Mouse (Mus musculus) gastrocnemius, adult 8-10 months (tissue): Measurements from ENCODE around the gene Cobl. TPM values are rescaled to one million over a fixed set of nuclear protein-coding genes. Genes with fewer than 3 reads are reported as not detected.

ENCODE experiments used
- DNase-seq, 2 experiments: peaks; one replicate each; pipeline ENCODE4 v3.0.0; 2022; ENCODE audit warnings: low spot score in 2 of 2
- total RNA-seq, 4 experiments: library from RNA; stranded (reverse); gene quantifications; 2 replicates each; pipeline ENCODE4 v1.2.4; 2022

Gene Cobl
- total RNA-seq: 100 to 1,000 TPM; 116 to 159 (median 133) TPM

- DNase-seq: no peak
Measured at GRCm38 (mm10) chr11:12464181-12465162, at the start of gene Cobl. Gene Cobl (minus strand): TSS chr11:12464960.

GRCm38 (mm10) chr11:12513796-12514195 lies 49.0 kb upstream of the Cobl start:
- no peak for DNase-seq

- DNase-seq: peak; percentile 8 to 37
Measured at GRCm38 (mm10) chr11:12506371-12506890, 41.7 kb upstream of the Cobl start.

- no peak for DNase-seq
Measured at GRCm38 (mm10) chr11:12503756-12504155, 39.0 kb upstream of the Cobl start.

GRCm38 (mm10) chr11:12501721-12502120 lies 37.0 kb upstream of the Cobl start:
- no peak for DNase-seq

GRCm38 (mm10) chr11:12493791-12494190 lies 29.0 kb upstream of the Cobl start:
- DNase-seq: no peak

GRCm38 (mm10) chr11:12479856-12480403 lies 15.2 kb upstream of the Cobl start:
- DNase-seq: no peak

GRCm38 (mm10) chr11:12474299-12474935 lies 9.7 kb upstream of the Cobl start:
- DNase-seq: no peak

- DNase-seq: peak in 1 of 2 experiments; percentile 22
Measured at GRCm38 (mm10) chr11:12473625-12474298, 9.0 kb upstream of the Cobl start.

- no peak for DNase-seq
Measured at GRCm38 (mm10) chr11:12469638-12470037, 4.9 kb upstream of the Cobl start.

- no peak for DNase-seq
Measured at GRCm38 (mm10) chr11:12468661-12469060, 3.9 kb upstream of the Cobl start.

- DNase-seq: no peak
Measured at GRCm38 (mm10) chr11:12467836-12468235, 3.1 kb upstream of the Cobl start.

- no peak for DNase-seq
Measured at GRCm38 (mm10) chr11:12467217-12467616, 2.5 kb upstream of the Cobl start.

GRCm38 (mm10) chr11:12466606-12467005 lies 1.8 kb upstream of the Cobl start:
- no peak for DNase-seq

- DNase-seq: no peak
Measured at GRCm38 (mm10) chr11:12465229-12465628, 469 bp upstream of the Cobl start.

GRCm38 (mm10) chr11:12463615-12464170 lies 1.1 kb downstream of the Cobl start:
- DNase-seq: no peak

- DNase-seq: no peak
Measured at GRCm38 (mm10) chr11:12459781-12460581, 4.8 kb downstream of the Cobl start.

- DNase-seq: no peak
Measured at GRCm38 (mm10) chr11:12458814-12459213, 5.9 kb downstream of the Cobl start.

- DNase-seq: no peak
Measured at GRCm38 (mm10) chr11:12458392-12458791, 6.4 kb downstream of the Cobl start.

- no peak for DNase-seq
Measured at GRCm38 (mm10) chr11:12448101-12448500, 16.7 kb downstream of the Cobl start.
